Mouse (Mus musculus): ENCODE results near the gene Lrrc3.

- no peak for TF ChIP-seq POLR2A (IDR thresholded peaks at IDR 0.05; ENCODE audit: insufficient read depth, low read length)
- TF ChIP-seq EP300 (IDR thresholded peaks at IDR 0.05; ENCODE audit: insufficient read depth, low read depth, low read length): no peak
These were observed 18.7 kb upstream of the Lrrc3 start for GRCm38 (mm10) chr10:77921009-77921408.
